Mouse (Mus musculus) intestine, postnatal 0 days (tissue): ENCODE data around the gene Wfdc6b. TPM values are rescaled to one million over a fixed set of nuclear protein-coding genes. Genes with fewer than 3 reads are reported as not detected.

Source experiments
- ATAC-seq: fragments of 200-750 bp; cut with Nextera tagmentation; 2 replicates; pipeline ENCODE4 v1.8.0; 2017; ENCODE audit warnings: mild to moderate bottlenecking, moderate TSS enrichment, moderate library complexity
- H3K27ac ChIP-seq: fragments of 300-500 bp; sonication (generic); 2 replicates; pipeline ENCODE4 v1.5.1; 2014; ENCODE audit warnings: mild to moderate bottlenecking, low read depth, low read length, moderate library complexity
- H3K27me3 ChIP-seq: fragments of 300-500 bp; sonication (generic); replicated peaks from 2 replicates; pipeline ENCODE4 v1.6.1; 2014; ENCODE audit warnings: low read length, mixed read lengths; ENCODE audit not compliant: control insufficient read depth, insufficient read depth
- H3K36me3 ChIP-seq: fragments of 300-500 bp; sonication (generic); 2 replicates; pipeline ENCODE4 v1.6.1; 2014; ENCODE audit warnings: mild to moderate bottlenecking, moderate library complexity; ENCODE audit not compliant: control insufficient read depth, insufficient read depth
- H3K4me1 ChIP-seq: fragments of 300-500 bp; sonication (generic); replicated peaks from 2 replicates; pipeline ENCODE4 v1.6.1; 2014; ENCODE audit warnings: antibody characterized with exemption, low read length, mixed read lengths; ENCODE audit not compliant: control insufficient read depth, insufficient read depth
- H3K4me2 ChIP-seq: fragments of 300-500 bp; sonication (generic); replicated peaks from 2 replicates; pipeline ENCODE4 v1.6.1; 2014; ENCODE audit warnings: low read depth, mild to moderate bottlenecking, moderate library complexity
- H3K4me3 ChIP-seq: fragments of 300-500 bp; sonication (generic); 2 replicates; pipeline ENCODE4 v1.5.1; 2014; ENCODE audit warnings: low read depth, low read length
- H3K9ac ChIP-seq: fragments of 300-500 bp; sonication (generic); 2 replicates; pipeline ENCODE4 v1.6.1; 2014; ENCODE audit warnings: mild to moderate bottlenecking, low read depth, low read length
- H3K9me3 ChIP-seq: fragments of 300-500 bp; sonication (generic); 2 replicates; pipeline ENCODE4 v1.6.1; 2016; ENCODE audit warnings: mixed run types; ENCODE audit not compliant: control insufficient read depth
- CTCF ChIP-seq: sonication (generic); IDR thresholded peaks from 2 replicates; pipeline ENCODE4 v1.5.1; 2016; ENCODE audit warnings: low read depth, mild to moderate bottlenecking, control low read depth, antibody characterized with exemption, moderate library complexity
- WGBS: fragments of 180-500 bp; shearing (Covaris S2); extraction: QIAGEN DNeasy Blood & Tissue Kit; methylation state at CpG from one replicate; pipeline ENCODE4 v1.1.7; 2014; 5-methylcytosine and 5-hydroxymethylcytosine counted together
- polyA plus RNA-seq: library from polyadenylated mRNA; unstranded; fragments of >200 nt; fragmentation: Nextera tagmentation; extraction: Ambion mirVana; gene quantifications from 2 replicates; pipeline ENCODE4 v1.2.1, GENCODE M21; 2015

The Wfdc6b gene
- polyA plus RNA-seq, 1 experiment from 2014 or later = not detected

GRCm38 (mm10) chr2:164619050-164619449 is 5.7 kb downstream of the Wfdc6b start:
- Histone ChIP-seq H3K27me3 (no peaks in the 10 kb centered on the region), H3K4me1 (no peaks in the 10 kb centered on the region), H3K4me3 (no peak overlapping the region), H3K9ac (no peak overlapping the region), H3K4me2 (no peak overlapping the region), H3K27ac (no peak overlapping the region), H3K9me3 (no peaks in the 10 kb centered on the region), H3K36me3 (no peaks in the 10 kb centered on the region)
- 69% methylated on average over 5 of the region's 5 CpGs for WGBS
- ATAC-seq = no peak
- no peak for TF ChIP-seq CTCF

- no peak for ATAC-seq
- no peak overlapping the region for H3K27ac ChIP-seq
- TF ChIP-seq CTCF = peak; percentile 53
- no peaks in the 10 kb centered on the region for H3K27me3 ChIP-seq
- H3K4me1 ChIP-seq = no peaks in the 10 kb centered on the region
- WGBS = 78% methylated on average over 4 of the region's 4 CpGs
- no peak overlapping the region for H3K9ac ChIP-seq
- no peaks in the 10 kb centered on the region for H3K9me3 ChIP-seq
- H3K4me2 ChIP-seq = no peak overlapping the region
- H3K36me3 ChIP-seq = no peaks in the 10 kb centered on the region
- H3K4me3 ChIP-seq = no peak overlapping the region
Measured at GRCm38 (mm10) chr2:164621775-164622174, 8.5 kb downstream of the Wfdc6b start.

GRCm38 (mm10) chr2:164635266-164635665 is 21.9 kb downstream of the Wfdc6b start:
- WGBS = 75% methylated on average over 9 of the region's 9 CpGs
- Histone ChIP-seq H3K4me3 (no peak overlapping the region), H3K36me3 (no peaks in the 10 kb centered on the region), H3K4me2 (no peak overlapping the region), H3K27me3 (no peaks in the 10 kb centered on the region), H3K9me3 (no peaks in the 10 kb centered on the region), H3K9ac (no peak overlapping the region), H3K4me1 (no peaks in the 10 kb centered on the region), H3K27ac (no peak overlapping the region)
- no peak for ATAC-seq
- TF ChIP-seq CTCF = peak; percentile 52

GRCm38 (mm10) chr2:164638696-164639095 is 25.4 kb downstream of the Wfdc6b start, which contains the start of gene Wfdc16:
Gene Wfdc16 (minus strand): TSS chr2:164638796.
- TF ChIP-seq CTCF = no peak
- Histone ChIP-seq H3K4me3 (no peak within 1 kb of the TSS), H3K36me3 (no peaks in the 10 kb centered on the region), H3K4me2 (no peak within 1 kb of the TSS), H3K9me3 (no peaks in the 10 kb centered on the region), H3K4me1 (no peaks in the 10 kb centered on the region), H3K27me3 (no peaks in the 10 kb centered on the region), H3K27ac (no peak within 1 kb of the TSS), H3K9ac (no peak within 1 kb of the TSS)
- ATAC-seq = no peak
- WGBS = 75% methylated on average over 3 of the region's 3 CpGs

- H3K27ac ChIP-seq = no peak overlapping the region
- ATAC-seq = no peak
- H3K9ac ChIP-seq = no peak overlapping the region
- H3K4me3 ChIP-seq = no peak overlapping the region
- H3K4me2 ChIP-seq = no peak overlapping the region
- no peaks in the 10 kb centered on the region for H3K36me3 ChIP-seq
- no peaks in the 10 kb centered on the region for H3K4me1 ChIP-seq
- TF ChIP-seq CTCF = no peak
- no peaks in the 10 kb centered on the region for H3K9me3 ChIP-seq
- WGBS = 59% methylated on average over 7 of the region's 7 CpGs
- no peaks in the 10 kb centered on the region for H3K27me3 ChIP-seq
Measured at GRCm38 (mm10) chr2:164641129-164641528, 27.8 kb downstream of the Wfdc6b start.

GRCm38 (mm10) chr2:164641881-164642673 is 28.8 kb downstream of the Wfdc6b start:
- H3K4me2 ChIP-seq = no peak overlapping the region
- H3K27ac ChIP-seq = no peak overlapping the region
- H3K9ac ChIP-seq = no peak overlapping the region
- no peak overlapping the region for H3K4me3 ChIP-seq
- H3K4me1 ChIP-seq = no peaks in the 10 kb centered on the region
- H3K36me3 ChIP-seq = no peaks in the 10 kb centered on the region
- H3K9me3 ChIP-seq = no peaks in the 10 kb centered on the region
- no peaks in the 10 kb centered on the region for H3K27me3 ChIP-seq
- 76% methylated on average over 13 of the region's 13 CpGs for WGBS
- TF ChIP-seq CTCF = no peak
- no peak for ATAC-seq
